Mouse (Mus musculus) lung, postnatal 14 days (tissue): ENCODE measurements around the gene Itln1.
A peak's percentile ranks its signal among the peaks of the same experiment; 100 is the strongest.
"Not testable (repeated sequence)": the region's sequence is repeated elsewhere in the genome, so short reads cannot be mapped to it uniquely, and the experiment has no call there.

Experiments used
- DNase-seq: peaks from one replicate; pipeline ENCODE4 v3.0.0; 2021

Gene Itln1

DNA sequence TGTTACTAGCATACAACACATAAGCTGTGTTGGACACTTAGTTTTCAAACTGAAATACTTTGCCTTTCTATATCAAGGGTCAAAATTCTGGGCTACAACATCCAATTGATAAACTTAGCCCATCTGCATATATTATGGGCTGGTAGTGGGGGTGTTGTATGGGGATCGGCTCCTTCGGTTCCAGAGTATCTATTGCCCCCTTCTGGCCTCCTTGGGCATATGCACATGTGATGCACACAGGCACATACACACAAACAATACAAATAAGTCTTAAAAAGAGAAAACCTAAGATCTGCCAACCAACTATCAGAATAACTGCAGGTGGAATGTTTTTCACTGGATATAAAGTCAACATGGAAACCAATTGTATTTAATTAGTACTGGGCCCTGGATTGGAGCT is 21.9 kb downstream of the Itln1 start:
- no peak for DNase-seq

DNA sequence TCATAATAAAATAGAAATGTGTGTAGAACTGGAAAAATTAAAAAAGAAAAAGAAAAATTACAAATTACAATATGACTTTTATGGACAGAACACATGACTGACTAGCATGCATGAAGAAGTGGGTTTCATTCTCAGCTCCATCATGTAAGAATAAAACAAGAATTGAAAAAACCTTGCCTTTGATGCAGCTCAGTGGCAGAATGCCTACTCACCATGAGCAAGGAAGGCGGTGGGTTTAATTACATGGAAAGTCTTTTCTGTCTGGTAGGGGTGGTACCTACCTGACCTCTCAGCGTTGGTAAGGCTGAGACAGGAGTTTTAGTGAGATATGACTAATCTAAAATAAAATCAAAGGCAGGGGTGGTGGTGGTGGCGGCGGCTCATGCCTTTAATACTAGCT is 30.5 kb downstream of the Itln1 start:
- no peak for DNase-seq

DNA sequence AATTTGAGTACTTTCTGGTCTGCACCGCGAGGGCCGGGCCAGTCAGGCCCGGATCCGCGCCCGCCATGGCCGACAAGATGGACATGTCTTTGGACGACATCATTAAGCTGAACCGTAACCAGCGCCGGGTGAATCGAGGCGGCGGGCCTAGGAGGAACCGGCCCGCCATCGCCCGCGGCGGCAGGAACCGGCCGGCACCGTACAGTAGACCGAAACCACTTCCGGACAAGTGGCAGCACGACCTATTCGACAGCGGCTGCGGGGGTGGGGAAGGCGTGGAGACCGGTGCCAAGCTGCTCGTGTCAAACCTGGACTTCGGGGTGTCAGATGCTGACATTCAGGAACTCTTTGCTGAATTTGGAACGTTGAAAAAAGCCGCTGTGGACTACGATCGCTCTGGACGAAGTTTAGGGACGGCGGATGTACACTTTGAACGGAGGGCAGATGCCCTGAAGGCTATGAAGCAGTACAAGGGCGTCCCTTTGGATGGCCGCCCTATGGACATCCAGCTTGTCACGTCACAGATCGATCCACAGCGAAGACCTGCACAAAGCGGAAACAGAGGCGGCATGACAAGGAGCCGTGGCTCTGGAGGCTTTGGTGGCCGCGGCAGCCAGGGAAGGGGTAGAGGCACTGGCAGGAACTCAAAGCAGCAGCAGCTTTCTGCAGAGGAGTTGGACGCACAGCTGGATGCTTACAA is 31.4 kb downstream of the Itln1 start:
- peak; percentile 72 for DNase-seq

DNA sequence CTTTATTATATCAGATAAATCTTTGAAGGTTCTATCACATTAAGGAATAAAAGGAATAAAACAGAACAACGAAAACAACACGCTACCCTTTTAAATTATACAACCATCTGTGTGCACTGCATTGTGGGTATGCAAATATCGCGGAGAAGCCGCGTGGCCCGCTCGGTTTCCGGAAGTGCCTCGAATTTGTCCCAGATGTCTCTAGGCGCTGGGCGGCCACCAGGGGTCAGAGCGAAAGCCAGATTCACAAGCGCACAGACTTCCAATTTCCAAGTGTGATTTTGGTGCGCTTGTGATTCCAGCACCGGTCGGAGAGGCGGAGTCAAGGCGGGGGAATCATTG is 31.9 kb downstream of the Itln1 start, which contains the start of gene Alyref2:
Alyref2 (plus strand) TSS at position 229 of the 342 bp plus-strand sequence.
- DNase-seq, result peak; percentile 93

DNA sequence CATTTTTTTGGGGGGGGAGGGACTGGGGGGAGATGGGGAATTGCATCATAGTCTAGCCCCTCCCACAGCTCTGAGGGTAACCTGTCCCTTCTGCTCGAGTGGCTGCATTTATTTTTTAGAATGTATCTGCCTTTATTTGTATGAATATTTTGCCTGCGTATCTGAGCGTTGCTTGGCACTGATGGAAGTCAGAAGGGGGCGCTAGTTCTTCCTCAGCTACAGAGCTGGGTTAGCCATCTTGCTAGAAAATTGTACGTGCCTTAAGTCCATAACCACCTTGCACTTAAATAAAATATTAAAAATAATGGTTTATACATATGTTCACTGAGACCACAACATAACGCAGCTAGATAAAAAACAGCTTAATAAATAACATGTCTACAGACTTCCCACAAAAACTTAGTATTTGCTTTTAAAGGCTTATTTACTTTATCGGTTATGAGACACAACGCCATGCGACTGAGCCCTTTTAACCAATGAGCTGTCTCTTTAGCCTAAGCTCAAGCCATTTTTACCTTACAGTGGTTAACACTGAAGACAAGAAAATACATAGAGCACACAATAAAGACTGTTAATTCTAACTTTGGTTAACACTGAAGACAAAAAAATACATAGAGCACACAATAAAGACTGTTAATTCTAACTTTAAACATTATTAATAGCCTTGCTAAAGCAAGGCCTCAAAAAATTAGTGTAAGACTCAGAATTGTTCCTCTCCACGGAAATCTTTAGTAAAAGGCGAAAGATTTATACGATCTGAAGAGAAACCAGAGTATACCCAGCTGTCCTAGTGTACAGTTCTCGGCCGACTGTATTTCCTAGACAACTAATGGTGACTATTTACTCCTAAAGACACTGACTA is 32.5 kb downstream of the Itln1 start:
- DNase-seq, result peak; percentile 54

DNA sequence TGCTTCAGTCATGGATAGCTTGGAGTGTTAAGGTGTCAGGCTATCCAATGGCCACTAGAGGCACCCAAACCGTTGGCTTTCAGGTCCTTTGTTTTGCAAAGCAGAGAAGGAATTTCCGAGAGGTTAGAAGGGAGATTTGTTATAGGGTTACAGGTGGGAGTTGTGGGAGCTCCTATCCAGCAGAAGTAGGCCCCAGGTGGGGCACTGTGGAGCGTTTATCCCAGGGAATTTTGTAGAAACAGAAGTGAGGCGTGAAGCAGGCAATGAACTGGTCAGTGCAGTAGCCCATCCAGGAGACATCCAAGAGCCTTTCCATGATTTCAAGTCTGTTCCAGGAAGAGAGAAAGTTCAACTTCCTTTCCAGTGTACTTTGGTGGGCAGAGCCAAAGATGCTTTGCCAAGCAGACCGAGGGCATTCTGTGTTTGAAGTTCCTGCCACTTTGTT is 33.4 kb downstream of the Itln1 start:
- DNase-seq, result peak; percentile 29

DNA sequence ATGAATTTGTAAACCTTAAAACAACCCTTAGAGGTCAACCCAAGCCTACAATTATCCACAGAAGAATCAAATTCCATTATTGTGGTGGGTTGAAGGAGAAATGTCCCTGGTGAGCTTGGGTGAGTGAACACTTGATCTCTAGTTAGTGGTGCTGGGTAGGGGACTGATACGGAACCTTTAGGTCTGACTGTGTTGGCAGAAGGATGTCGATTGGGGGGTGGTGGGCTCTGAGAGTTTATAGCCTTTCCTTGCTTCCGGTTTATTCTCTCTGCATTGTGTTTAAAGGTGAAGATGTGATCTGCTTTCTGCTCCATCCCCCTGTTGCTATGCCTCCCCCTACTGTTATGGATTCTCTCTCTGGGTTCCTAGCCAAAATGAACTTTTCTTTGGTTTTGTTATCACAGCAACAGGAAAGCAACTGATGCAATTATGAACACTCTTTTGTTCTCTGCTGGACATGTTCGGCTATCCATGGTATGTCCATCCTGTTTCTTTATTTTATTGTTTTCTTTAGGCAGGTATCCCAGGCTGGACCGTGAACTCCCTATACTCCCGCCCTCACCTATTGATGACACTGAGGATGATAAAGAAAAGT is 34.0 kb downstream of the Itln1 start:
- DNase-seq, result no peak

DNA sequence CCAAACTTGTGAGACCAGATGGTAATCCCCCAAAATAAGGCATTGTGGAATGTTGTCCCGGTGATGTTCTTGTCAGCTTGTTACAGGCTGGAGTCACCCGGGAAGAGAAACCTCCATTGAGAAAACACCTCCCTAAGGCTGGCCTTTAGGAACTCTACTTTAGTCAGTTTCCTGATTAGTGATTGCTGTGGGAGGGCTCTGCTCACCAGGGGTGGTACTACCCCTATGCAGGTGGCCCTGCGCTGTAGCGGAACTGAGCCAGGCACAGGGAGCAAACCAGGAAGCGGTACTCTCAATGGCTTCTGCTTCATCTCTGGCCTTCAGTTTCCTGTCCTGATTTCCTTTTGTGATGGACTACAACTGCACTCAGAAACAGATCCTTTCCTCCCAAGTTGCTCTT is 35.2 kb downstream of the Itln1 start:
- no peak for DNase-seq

DNA sequence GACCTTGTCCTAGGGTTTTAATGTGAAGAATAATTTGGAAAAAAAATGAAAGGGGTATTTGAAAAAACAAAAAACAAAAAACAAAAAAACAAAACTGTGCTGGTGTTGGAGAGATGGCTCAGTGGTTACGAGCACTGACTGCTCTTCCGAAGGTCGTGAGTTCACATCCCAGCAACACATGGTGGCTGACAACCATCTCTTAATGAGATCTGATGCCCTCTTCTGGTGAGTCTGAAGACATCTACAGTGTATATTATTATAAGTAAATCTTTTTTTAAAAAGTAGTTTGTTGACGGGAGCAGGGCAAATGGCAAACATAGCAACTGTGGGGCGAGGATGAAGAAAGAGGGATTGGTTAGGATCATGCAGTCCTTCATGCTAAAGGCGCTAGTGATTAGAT is 39.7 kb downstream of the Itln1 start:
- DNase-seq, result no peak

DNA sequence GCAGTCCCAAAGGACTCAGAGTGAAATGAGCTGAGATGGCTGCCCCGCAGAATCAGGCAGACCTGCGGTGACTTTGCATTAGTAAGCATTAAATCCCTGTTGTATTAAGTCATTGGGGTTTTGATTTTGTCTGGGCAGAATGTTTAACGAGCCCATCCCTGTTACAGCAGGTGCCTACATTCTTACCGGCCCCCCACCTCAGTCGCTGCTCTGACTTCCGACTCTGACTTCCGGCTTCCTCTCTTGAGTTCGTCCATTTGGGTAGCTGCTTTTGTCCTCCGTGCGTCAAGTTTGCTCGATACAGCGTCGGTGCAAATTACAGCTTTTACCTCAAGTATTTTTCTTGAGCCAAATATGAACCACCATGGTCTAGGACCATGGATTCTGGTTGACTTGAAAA is 40.9 kb downstream of the Itln1 start:
- no peak for DNase-seq

DNA sequence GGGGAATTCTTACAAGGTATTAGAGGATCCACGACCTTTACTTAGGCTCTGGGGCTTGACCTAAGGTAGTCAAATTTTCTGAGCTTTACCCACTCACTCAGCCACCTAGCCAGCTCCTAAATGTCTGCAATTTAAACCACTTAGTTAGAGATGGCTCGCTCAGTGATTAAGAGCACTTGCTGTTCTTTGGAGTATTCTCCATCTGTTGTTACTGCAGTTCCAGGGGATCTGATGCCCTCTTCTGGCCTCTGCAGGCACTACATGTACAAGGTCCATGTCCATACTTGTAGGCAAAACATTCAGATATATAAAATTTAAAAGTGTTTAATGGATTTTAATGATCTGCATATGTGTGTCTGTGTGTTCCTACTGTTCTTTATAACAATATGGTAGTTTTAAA is 56.1 kb downstream of the Itln1 start:
- peak; percentile 82 for DNase-seq

DNA sequence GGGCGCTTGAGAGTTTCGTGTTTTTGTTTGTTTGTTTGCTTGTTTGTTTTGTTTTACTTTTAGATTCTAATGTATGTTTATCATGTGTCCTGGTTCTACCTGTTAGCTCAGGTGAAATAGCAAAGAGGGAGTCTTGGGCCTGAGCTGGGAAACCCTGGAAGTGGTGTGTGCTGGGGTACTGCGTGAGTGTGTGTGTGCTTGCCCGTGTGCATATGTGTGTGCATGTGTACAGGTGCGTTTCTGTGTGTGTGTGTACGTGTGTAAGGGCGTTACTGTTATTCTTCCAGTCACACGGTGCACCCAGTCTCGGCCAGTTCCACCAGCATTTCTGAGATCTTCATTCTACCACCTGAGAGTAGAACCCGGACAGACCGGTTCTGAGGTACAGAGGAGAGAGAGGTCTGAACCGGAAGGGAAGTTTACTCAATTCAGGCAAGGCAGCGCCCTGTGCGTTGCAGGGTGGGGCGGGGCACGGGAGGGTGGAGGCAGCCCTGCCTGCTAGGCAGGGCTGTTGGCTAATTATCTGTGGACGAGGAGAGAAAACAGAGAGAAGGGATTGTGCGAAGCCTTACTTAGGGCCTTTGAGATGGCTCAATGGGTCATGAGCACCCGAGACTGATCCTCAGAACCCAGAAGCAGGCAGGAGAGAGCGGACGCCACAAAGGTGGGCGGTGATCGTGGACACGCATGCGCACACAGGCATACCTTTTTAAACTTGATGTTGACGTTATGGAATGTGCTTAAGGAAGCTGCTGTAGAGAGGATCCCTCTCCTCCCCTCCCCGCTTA is 57.1 kb downstream of the Itln1 start:
- DNase-seq, result peak; percentile 57

DNA sequence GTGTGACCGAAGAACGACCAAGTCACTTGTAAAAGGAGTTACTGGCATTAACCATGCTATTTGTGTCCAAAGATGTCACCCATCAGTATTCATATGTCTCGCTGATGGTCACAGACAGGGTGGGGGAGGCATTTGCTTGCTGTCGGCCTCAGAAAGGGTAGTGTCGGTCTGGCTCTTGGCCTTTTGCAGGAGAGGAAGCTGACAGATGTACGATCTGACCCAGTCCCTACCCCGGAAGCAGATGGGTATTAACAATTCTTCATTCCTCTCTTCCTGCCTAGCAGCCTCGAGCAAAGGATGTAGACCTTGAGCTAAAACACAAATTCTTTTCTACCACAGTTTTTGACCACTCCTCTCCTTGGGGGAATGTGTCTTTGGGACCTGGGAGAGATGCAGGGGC is 58.0 kb downstream of the Itln1 start:
- no peak for DNase-seq

DNA sequence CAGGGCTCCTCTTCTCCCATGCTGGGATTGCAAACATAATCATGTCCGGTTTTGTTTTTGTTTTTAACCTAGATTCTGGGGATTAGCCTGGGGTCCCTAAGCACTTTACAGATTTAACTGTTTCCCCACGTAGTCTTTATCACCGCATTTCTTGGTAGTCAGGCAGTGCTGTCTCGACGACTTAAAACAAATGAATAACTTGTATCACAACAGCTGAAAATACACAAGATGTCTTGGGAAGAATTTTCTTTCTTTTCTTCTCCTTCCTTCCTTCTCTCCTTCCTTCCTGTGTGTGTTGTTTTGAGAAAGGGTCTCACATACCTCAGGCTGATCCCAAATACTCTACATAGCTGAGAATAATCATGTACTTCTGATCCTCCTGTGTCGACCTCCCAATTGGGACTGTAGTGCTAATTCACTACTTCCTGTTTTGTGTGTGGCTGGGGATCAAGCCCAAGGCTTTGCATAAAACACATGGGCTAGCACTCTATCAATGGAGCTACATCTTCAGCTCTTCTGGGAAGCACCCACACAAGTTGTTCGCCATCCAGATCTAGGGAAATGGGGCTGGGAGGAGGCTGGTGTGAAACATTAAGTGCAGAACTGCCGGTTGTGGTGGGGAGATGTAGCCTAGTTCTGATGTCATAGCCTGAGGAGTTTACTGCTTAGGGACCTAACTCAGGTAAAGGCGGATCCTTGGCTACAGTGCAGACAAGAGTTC is 61.0 kb downstream of the Itln1 start:
- no peak for DNase-seq

DNA sequence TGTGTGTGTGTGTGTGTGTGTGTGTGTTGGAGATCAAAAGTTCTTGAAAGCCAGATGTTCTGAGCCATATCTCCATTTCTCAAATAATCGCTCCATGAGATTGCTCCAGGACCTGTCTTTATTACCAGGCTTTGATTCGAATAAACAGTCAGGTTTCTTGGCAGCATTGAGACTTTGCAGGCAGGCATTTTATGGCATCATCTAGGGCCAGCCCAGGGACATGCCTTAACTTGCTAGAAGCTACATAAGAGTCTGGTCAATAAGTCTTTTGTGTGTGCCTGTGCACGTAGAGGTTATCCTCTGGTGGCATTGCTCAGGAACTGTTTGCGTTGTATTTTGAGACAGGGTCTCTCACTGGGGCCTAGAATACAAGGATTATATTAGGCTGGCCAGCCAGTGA is 61.6 kb downstream of the Itln1 start:
- DNase-seq, result no peak

DNA sequence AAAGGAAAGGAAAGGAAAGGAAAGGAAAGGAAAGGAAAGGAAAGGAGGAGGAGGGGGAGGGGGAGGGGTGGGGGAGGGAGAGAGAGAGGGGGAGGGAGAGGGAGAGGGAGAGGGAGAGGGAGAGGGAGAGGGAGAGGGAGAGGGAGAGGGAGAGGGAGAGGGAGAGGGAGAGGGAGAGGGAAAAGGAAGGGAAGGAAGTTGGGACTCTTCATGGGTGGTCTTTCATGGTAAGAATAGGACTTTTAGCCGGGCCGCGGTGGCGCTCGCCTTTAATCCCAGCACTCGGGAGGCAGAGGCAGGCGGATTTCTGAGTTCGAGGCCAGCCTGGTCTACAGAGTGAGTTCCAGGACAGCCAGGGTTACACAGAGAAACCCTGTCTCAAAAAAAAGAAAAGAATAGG is 63.2 kb downstream of the Itln1 start:
- DNase-seq, result not testable (repeated sequence)

DNA sequence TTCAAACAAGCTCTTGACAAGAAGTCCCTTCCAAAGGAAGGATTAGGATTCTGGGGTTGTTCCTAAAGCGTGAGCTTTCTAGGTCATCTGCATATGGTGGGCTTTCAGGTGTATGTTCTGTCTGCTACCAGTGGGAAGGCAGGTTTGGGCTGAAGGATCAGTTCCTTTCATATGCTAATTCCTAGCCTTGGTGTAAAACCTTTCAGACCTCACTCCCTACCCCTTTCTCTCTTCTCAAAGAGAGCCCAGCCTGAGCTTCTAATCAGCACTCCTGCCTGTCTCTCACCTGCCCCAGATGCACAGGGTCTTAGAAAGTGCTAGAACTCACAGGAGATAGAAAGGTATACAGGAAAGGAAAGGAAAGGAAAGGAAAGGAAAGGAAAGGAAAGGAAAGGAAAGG is 63.6 kb downstream of the Itln1 start:
- DNase-seq, result no peak

DNA sequence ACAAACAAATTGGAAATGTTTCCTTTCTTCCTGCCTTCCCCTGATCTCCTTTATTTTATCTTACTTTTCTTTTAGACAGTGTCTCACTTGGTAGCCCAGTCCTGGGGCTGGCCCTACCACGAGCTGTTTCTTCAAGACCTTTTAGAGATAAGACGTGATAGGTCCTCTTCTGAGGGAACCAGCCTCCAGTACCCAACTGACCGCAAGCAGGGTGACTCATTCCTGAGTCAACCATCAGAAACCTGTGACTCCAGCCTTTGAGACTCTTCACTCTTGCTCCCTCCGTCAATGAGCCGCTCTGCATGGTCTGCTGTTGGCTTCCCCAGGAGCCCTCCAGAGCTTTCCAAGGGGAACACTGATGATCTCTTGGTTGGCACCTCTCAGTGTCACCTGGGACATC is 64.2 kb downstream of the Itln1 start:
- DNase-seq, result peak; percentile 29

DNA sequence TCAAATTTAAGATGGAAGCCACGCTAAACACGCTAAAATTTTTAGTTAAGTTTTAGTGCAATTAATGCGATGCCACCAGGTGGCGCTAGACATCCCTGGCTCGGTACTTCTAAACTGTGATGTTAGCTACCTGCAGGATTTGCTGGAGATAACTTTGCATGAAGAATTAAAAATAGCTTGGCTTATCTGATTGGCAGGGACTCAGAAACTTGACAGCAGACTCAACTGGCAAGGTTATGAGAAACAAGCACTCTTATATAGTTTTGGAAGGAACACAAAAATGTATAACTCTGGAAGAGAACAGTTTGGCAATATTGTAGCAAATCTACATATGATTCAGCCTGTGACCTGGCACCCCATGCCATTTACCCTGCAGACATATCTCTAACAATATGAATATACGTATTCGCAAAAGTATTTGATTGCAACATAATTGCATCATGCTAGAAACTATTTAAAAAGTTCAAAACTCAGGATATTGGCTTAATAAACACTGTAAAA is 64.7 kb downstream of the Itln1 start:
- DNase-seq, result peak; percentile 79

DNA sequence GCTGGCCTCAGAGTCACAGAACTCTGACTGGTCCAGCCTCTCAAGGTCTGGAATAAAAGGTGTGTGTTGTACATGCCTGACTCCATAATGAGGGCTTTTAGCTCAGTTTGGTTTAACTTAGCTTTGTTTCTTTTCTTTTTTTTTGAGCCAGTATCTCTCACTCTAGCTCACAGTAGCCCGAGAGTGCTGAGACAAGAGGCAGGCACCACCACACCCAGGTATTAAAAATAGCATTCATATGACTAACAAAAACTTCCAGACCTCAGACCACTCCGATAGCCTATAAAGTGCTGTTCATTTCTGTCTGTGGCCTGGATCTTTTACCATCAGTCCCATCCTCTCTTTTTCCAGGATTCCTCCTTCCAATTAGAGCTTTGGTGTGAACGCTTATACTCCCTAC is 65.4 kb downstream of the Itln1 start:
- no peak for DNase-seq
